Mouse (Mus musculus): ENCODE results near the gene Arhgef15.

Gene Arhgef15

GRCm38 (mm10) chr11:68893911-68894464 lies 63.3 kb downstream of the Arhgef15 start:
- DNase-seq (ENCODE audit: low read depth, low spot score), result no peak
